Mouse (Mus musculus): ENCODE data around the gene Caskin2.
"Not testable (repeated sequence)": the region's sequence is repeated elsewhere in the genome, so short reads cannot be mapped to it uniquely, and the experiment has no call there.

The Caskin2 gene

GRCm38 (mm10) chr11:115765607-115766141, 47.8 kb downstream of the Caskin2 start:
- no peak for DNase-seq (ENCODE audit: low read depth, low spot score)

DNA sequence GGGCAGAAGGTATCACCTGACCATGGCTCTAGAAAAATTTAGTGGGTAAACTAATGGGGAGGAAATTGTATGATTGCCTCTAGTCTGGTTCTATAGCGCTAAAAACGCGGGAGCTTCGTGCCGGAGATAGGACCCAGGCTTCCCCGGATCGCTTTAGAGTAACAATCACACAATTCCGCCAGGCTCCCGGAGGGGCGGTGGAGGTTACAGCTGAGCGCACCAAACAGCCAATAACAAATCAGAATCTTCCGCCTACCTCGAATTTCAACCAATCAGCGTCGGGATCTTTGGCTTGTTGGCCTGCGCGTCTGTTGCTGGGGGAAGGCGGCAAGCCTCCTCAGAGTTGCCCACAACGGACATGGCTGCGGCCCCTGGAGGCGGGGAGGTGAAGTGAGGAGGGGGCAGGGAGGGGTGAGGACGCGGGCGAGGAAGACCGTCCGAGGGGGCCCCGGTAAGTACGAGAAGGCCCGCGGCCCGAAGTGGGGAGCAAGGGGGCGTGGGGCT, 48.3 kb downstream of the Caskin2 start, which contains the start of gene Tmem94:
Tmem94 (plus strand) TSS at position 331 of the 504 bp plus-strand sequence.
- DNase-seq (ENCODE audit: low read depth, low spot score): peak; percentile 99

DNA sequence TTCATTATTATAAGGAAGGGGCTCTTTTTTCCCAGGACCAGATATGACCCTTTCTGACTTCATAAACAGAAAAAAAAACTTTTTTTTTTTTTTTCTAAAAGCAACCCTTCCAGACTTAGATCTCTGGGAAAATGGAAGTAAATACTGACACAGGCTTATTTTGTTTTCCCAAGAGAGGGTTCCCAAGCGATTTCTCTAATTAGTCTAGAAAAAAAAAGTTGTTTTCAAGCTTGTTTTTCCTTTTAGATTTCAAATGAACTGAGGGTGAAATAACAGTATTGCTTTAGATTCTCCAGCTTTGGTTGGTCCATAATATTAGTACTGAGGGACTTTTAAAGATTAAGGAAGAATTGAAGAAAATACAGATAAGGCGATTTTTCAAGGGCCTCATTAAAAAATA, 48.7 kb downstream of the Caskin2 start:
- DNase-seq (ENCODE audit: low read depth, low spot score): no peak

GRCm38 (mm10) chr11:115762176-115762575, 51.3 kb downstream of the Caskin2 start:
- DNase-seq (ENCODE audit: low read depth, low spot score): not testable (repeated sequence)

DNA sequence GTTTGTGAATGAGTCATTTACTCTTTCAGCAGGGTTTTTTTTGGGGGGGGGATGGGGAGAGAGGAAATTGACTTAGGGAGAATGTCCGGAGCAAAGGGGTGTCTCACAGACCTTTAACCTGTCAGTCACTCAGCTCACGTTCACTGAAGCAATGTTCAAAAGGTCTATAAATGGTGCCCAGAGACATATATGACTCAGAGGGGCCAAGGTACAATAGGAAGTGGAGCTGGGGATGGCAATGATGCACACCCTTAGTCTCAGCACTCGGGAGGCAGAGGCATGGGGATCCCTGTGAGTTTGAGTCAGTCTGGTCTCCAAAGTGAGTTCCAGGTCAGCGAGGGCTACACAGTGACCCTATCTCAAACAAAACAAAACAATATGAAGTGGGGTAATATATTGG, 60.0 kb downstream of the Caskin2 start:
- DNase-seq (ENCODE audit: low read depth, low spot score): no peak

GRCm38 (mm10) chr11:115752653-115753052, 60.8 kb downstream of the Caskin2 start:
- no peak for DNase-seq (ENCODE audit: low read depth, low spot score)

DNA sequence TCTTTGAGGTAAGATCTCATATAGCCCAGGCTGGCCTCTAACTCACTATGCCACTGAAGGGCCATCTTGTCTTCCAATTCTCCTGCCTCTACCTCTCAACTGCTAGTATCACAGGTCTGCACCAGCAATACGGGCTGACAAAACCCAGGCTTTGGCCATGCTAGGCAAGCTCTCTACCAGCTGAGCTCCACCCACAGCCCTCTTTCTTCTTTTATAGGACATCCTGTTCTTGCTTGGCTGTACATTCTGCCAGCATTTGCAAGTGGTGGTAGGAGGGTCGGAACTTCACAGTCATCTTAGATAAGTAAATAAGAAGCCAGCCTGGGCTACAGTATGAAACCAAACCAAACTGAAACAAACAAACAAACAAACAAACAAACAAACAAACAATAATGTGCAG, 61.7 kb downstream of the Caskin2 start:
- no peak for DNase-seq (ENCODE audit: low read depth, low spot score)

DNA sequence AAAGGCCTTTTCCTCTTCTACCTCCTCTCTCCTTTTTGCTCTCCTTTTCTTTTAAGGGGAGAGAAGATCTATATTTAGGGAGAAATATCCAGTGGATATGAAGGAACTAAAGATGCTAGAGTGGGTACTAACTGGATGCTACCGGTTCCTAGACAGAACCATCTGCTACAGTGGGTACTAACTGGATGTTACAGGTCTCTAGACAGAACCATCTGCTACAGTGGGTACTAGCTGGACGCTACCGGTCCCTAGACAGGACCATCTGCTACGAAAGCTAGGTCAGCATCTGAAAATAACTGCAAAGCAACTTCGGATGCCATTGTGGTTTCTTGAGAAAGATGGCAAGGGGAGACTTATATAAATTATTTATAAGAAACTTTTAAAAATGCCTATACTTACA, 63.6 kb downstream of the Caskin2 start:
- no peak for DNase-seq (ENCODE audit: low read depth, low spot score)
